Mouse (Mus musculus) right cerebral cortex, postnatal 4 days (tissue): ENCODE data around the gene Ndrg2.
"Not testable (repeated sequence)": the region's sequence is repeated elsewhere in the genome, so short reads cannot be mapped to it uniquely, and the experiment has no call there.

Experiments used
- DNase-seq: peaks from one replicate; pipeline ENCODE4 v3.0.0-alpha.2; 2022

Gene Ndrg2

DNA sequence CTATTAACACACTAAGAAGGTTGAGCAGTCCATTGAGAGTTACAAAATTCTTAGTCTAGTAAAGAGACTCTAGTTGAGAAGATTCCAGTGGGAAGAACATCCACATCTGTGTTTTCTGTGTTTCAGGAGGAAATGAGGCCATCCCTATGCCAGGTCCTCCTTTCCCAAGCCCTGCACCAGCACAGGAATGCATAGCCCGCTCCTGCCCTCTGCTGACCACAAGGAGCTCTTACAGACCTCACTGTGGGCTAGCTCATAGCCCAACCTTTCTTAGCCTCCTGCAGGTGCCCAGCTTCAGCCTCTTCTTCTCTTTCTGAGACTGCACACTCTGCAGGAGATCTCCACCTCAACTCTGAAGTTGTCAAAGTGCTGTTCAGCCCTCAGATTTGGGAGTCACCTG lies 50.4 kb downstream of the Ndrg2 start:
- DNase-seq = not testable (repeated sequence)

DNA sequence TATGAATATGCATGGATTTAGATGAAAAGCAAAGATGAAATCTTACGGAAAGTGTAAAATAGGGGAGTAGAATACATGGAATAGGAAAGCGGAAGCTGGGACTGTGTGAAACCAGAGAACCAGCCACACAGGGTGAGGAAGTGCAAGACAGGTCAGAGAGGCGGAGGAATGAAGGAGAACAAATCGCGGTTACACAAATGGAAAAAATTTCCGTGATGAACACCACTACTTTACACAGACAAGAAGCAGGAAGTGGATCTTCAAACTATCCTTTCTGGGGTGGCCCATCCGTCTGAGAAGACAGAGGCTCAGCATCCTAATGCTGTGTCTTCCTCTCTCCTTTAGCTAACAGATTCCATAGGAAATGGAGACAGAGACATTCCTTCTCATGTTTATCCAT lies 58.7 kb downstream of the Ndrg2 start:
- DNase-seq = not testable (repeated sequence)
